Mouse (Mus musculus): ENCODE results near the gene Yeats2. TPM values are rescaled to one million over a fixed set of nuclear protein-coding genes. Genes with fewer than 3 reads are reported as not detected.

Gene Yeats2
- total RNA-seq, 2 experiments from 2014 or later, result 35.9 to 39.8 TPM

- ATAC-seq (replicated peaks; ENCODE audit: low FRiP score, low TSS enrichment, poor library complexity, severe bottlenecking), result no peak
These were observed 38.7 kb downstream of the Yeats2 start for GRCm38 (mm10) chr16:20179406-20180175.

- ATAC-seq (replicated peaks; ENCODE audit: low FRiP score, low TSS enrichment, poor library complexity, severe bottlenecking), result no peak
These were observed 44.5 kb downstream of the Yeats2 start for GRCm38 (mm10) chr16:20185368-20185767.

GRCm38 (mm10) chr16:20191161-20191882, 50.5 kb downstream of the Yeats2 start:
- no peak for ATAC-seq (replicated peaks; ENCODE audit: low FRiP score, low TSS enrichment, poor library complexity, severe bottlenecking)

- no peak for ATAC-seq (replicated peaks; ENCODE audit: low FRiP score, low TSS enrichment, poor library complexity, severe bottlenecking)
These were observed 51.2 kb downstream of the Yeats2 start for GRCm38 (mm10) chr16:20192043-20192442.

GRCm38 (mm10) chr16:20195546-20195945, 54.7 kb downstream of the Yeats2 start:
- no peak for ATAC-seq (replicated peaks; ENCODE audit: low FRiP score, low TSS enrichment, poor library complexity, severe bottlenecking)

- no peak for ATAC-seq (replicated peaks; ENCODE audit: low FRiP score, low TSS enrichment, poor library complexity, severe bottlenecking)
These were observed 56.1 kb downstream of the Yeats2 start for GRCm38 (mm10) chr16:20196962-20197361.

- ATAC-seq (replicated peaks; ENCODE audit: low FRiP score, low TSS enrichment, poor library complexity, severe bottlenecking), result no peak
These were observed 58.8 kb downstream of the Yeats2 start for GRCm38 (mm10) chr16:20199501-20200201.

- ATAC-seq (replicated peaks; ENCODE audit: low FRiP score, low TSS enrichment, poor library complexity, severe bottlenecking), result peak; percentile 75
These were observed 72.8 kb downstream of the Yeats2 start for GRCm38 (mm10) chr16:20213591-20214226.

- ATAC-seq (replicated peaks; ENCODE audit: low FRiP score, low TSS enrichment, poor library complexity, severe bottlenecking), result no peak
These were observed 81.9 kb downstream of the Yeats2 start for GRCm38 (mm10) chr16:20222726-20223125.

GRCm38 (mm10) chr16:20226676-20227075, 85.8 kb downstream of the Yeats2 start:
- no peak for ATAC-seq (replicated peaks; ENCODE audit: low FRiP score, low TSS enrichment, poor library complexity, severe bottlenecking)

GRCm38 (mm10) chr16:20227504-20227903, 86.6 kb downstream of the Yeats2 start:
- ATAC-seq (replicated peaks; ENCODE audit: low FRiP score, low TSS enrichment, poor library complexity, severe bottlenecking), result no peak

- ATAC-seq (replicated peaks; ENCODE audit: low FRiP score, low TSS enrichment, poor library complexity, severe bottlenecking), result no peak
These were observed 87.3 kb downstream of the Yeats2 start for GRCm38 (mm10) chr16:20228167-20228566.

- no peak for ATAC-seq (replicated peaks; ENCODE audit: low FRiP score, low TSS enrichment, poor library complexity, severe bottlenecking)
These were observed 93.5 kb downstream of the Yeats2 start for GRCm38 (mm10) chr16:20234406-20234805.

- no peak for ATAC-seq (replicated peaks; ENCODE audit: low FRiP score, low TSS enrichment, poor library complexity, severe bottlenecking)
These were observed 96.6 kb downstream of the Yeats2 start for GRCm38 (mm10) chr16:20237426-20237825.

- no peak for ATAC-seq (replicated peaks; ENCODE audit: low FRiP score, low TSS enrichment, poor library complexity, severe bottlenecking)
These were observed 97.8 kb downstream of the Yeats2 start for GRCm38 (mm10) chr16:20238646-20239045.

GRCm38 (mm10) chr16:20240468-20241414, 99.9 kb downstream of the Yeats2 start, which contains the start of gene Map6d1:
Map6d1 (minus strand) TSS chr16:20241358.
- no peak for ATAC-seq (replicated peaks; ENCODE audit: low FRiP score, low TSS enrichment, poor library complexity, severe bottlenecking)

- ATAC-seq (replicated peaks; ENCODE audit: low FRiP score, low TSS enrichment, poor library complexity, severe bottlenecking), result no peak
These were observed 106.2 kb downstream of the Yeats2 start for GRCm38 (mm10) chr16:20247103-20247502.

- ATAC-seq (replicated peaks; ENCODE audit: low FRiP score, low TSS enrichment, poor library complexity, severe bottlenecking), result no peak
These were observed 107.7 kb downstream of the Yeats2 start for GRCm38 (mm10) chr16:20248442-20249174.
